ENCODE assay signal across 8 mouse cellular contexts in the genomic region with DNA sequence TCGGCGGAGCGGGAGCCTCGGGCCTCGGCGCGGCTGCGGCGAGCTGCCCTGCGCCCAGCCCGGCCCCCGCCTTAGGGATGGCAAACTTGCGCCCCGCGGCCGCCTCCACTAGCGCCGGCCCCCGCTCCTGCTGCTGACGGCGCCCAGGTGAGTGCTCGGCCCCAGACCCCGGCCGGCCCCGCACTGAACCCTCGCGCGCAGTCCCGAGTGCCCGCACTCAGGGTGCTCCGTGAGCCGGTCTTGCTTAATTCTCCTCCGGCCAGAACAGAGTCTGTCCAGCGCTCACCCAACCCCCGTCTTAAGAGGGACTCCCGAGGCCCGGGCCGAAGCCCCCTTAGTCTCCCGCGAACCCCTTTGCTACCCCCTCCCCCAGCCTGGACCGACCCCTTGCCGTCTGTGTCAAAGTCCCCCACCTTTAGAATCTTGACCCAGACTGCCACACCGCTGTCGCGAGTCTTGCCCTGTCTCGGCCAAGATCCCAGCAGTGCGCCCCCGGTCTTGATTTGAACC. TPM values are rescaled to one million over a fixed set of nuclear protein-coding genes. Genes with fewer than 3 reads are reported as not detected.
DNase-seq lines count a peak whose midpoint lies in the region; ATAC-seq lines count a peak whose summit lies in the region.

No protein-coding gene starts in this region.

- H3K9ac ChIP-seq in lung, embryonic 16.5 days (ENCODE audit: low read length), result peak overlapping the region; percentile 65
- H3K9ac ChIP-seq in hindbrain, embryonic 16.5 days (ENCODE audit: low read depth, low read length), result peak overlapping the region; percentile 93

- peaks cover 54% of the 10 kb centered on the region for H3K27me3 ChIP-seq in lung, embryonic 16.5 days (ENCODE audit: control insufficient read depth, insufficient read depth, low read depth, low read length)
- H3K27me3 ChIP-seq in hindbrain, embryonic 16.5 days (replicated peaks; ENCODE audit: control insufficient read depth, insufficient read depth, low read length), result no peaks in the 10 kb centered on the region

- WGBS in lung, embryonic 16.5 days, result 1% methylated on average over 28 of the region's 48 CpGs
- WGBS in hindbrain, embryonic 16.5 days, result under 1% methylated on average over 40 of the region's 48 CpGs

- peak overlapping the region; percentile 98 for H3K4me2 ChIP-seq in lung, embryonic 16.5 days (ENCODE audit: low read depth, low read length)
- H3K4me2 ChIP-seq in hindbrain, embryonic 16.5 days (ENCODE audit: low read length), result peak overlapping the region; percentile 91

- ATAC-seq in lung, embryonic 16.5 days (ENCODE audit: low read depth), result peak; percentile 21; the same call in 1 of the 2 replicates
- ATAC-seq in hindbrain, embryonic 16.5 days, result 0 out of 2 replicates have a peak, but pooled peaks have one; percentile 1
- ATAC-seq in granulocyte monocyte progenitor cell, adult 5-6 weeks (replicated peaks; ENCODE audit: poor library complexity, severe bottlenecking), result no peak

- peaks cover 28% of the 10 kb centered on the region for H3K4me1 ChIP-seq in lung, embryonic 16.5 days (replicated peaks; ENCODE audit: control insufficient read depth, insufficient read depth, low read length)
- H3K4me1 ChIP-seq in hindbrain, embryonic 16.5 days (ENCODE audit: control insufficient read depth, insufficient read depth, low read depth, low read length), result peaks cover 61% of the 10 kb centered on the region

- H3K36me3 ChIP-seq in lung, embryonic 16.5 days (ENCODE audit: control insufficient read depth, insufficient read depth, low read length), result no peaks in the 10 kb centered on the region
- no peaks in the 10 kb centered on the region for H3K36me3 ChIP-seq in hindbrain, embryonic 16.5 days (ENCODE audit: control insufficient read depth, insufficient read depth, low read length)

- H3K9me3 ChIP-seq in lung, embryonic 16.5 days (ENCODE audit: control insufficient read depth, low read length), result no peaks in the 10 kb centered on the region
- H3K9me3 ChIP-seq in hindbrain, embryonic 16.5 days (ENCODE audit: control insufficient read depth, low read length), result no peaks in the 10 kb centered on the region

- H3K27ac ChIP-seq in lung, embryonic 16.5 days (ENCODE audit: low read length), result no peak overlapping the region
- H3K27ac ChIP-seq in hindbrain, embryonic 16.5 days (ENCODE audit: low read depth, low read length), result peak overlapping the region; percentile 89

- peak; percentile 46 for DNase-seq in adrenal gland, postnatal 10 days
- DNase-seq in adrenal gland, postnatal 4 days (ENCODE audit: low spot score in 2 of 2), result no peak
- DNase-seq in lung, postnatal 36 days, result no peak
- peak; percentile 23 for DNase-seq in naive thymus-derived CD4-positive, alpha-beta T cell, adult 2 months (ENCODE audit: low read depth)
- DNase-seq in testis, postnatal 10 days (ENCODE audit: low spot score), result no peak

- peak overlapping the region; percentile 66 for H3K4me3 ChIP-seq in lung, embryonic 16.5 days (ENCODE audit: low read length)
- peak overlapping the region; percentile 86 for H3K4me3 ChIP-seq in hindbrain, embryonic 16.5 days (ENCODE audit: low read length)

RNA-seq across cellular contexts. Expression of a gene that starts 0.5 kb away (rescaled TPM):
- 10 to 100 TPM; 13.4 to 16.4 TPM for total RNA-seq in adrenal gland, postnatal 10 days (2021)
- 10 to 100 TPM; 41.2 to 43.1 TPM for total RNA-seq in adrenal gland, postnatal 4 days (2021)
- 0.40 and 1.0 TPM in 2 replicates for polyA plus RNA-seq in lung, embryonic 16.5 days (2015; fragmentation: Nextera tagmentation; extraction: Ambion mirVana)
- polyA plus RNA-seq in hindbrain, embryonic 16.5 days (2015; fragmentation: Nextera tagmentation; extraction: Ambion mirVana), result 13.4 and 14.9 TPM in 2 replicates
- total RNA-seq in granulocyte monocyte progenitor cell, adult 5-6 weeks (2014; fragmentation: Nextera tagmentation), result not detected in 2 replicates
- 0.13 TPM in 1 of 2 replicates, not detected in the other for total RNA-seq in granulocyte monocyte progenitor cell, adult 5-6 weeks (2017)

RNA-seq across cellular contexts. Expression of a gene that starts 56.2 kb away (rescaled TPM):
- under 1 TPM; 0.15 to 0.30 TPM for total RNA-seq in adrenal gland, postnatal 10 days (2021)
- total RNA-seq in adrenal gland, postnatal 4 days (2021), result under 1 TPM; 0.62 to 0.64 TPM
- not detected in 2 replicates for polyA plus RNA-seq in lung, embryonic 16.5 days (2015; fragmentation: Nextera tagmentation; extraction: Ambion mirVana)
- not detected in 2 replicates for polyA plus RNA-seq in hindbrain, embryonic 16.5 days (2015; fragmentation: Nextera tagmentation; extraction: Ambion mirVana)
- total RNA-seq in granulocyte monocyte progenitor cell, adult 5-6 weeks (2014; fragmentation: Nextera tagmentation), result 1.4 TPM in 1 of 2 replicates, not detected in the other
- total RNA-seq in granulocyte monocyte progenitor cell, adult 5-6 weeks (2017), result not detected in 2 replicates

Comparison
In these comparisons a context has a peak if more than half of its experiments do, and no peak if none do; other contexts are left out.
1. DNase-seq: peak in adrenal gland, postnatal 10 days (single experiment) and naive thymus-derived CD4-positive, alpha-beta T cell, adult 2 months (single experiment); none in adrenal gland, postnatal 4 days (0 of 2), lung, postnatal 36 days (single experiment) and testis, postnatal 10 days (single experiment).
2. RNA of a gene that starts 0.5 kb away (total RNA-seq): 41.2 to 43.1 TPM in adrenal gland, postnatal 4 days and 13.4 to 16.4 TPM in adrenal gland, postnatal 10 days; 0.13 TPM in granulocyte monocyte progenitor cell, adult 5-6 weeks; every median in the first group is over 10 times any median in the second.